Mouse (Mus musculus) liver, adult 2 months (tissue): Measurements from ENCODE around the gene Urad. TPM values are rescaled to one million over a fixed set of nuclear protein-coding genes. Genes with fewer than 3 reads are reported as not detected.
A peak's percentile ranks its signal among the peaks of the same experiment; 100 is the strongest.

Experiments used
- DNase-seq: peaks from one replicate; pipeline ENCODE4 v3.0.0-alpha.2; 2011; ENCODE audit warnings: low read depth, low spot score; ENCODE audit errors: extremely low read depth
- H3K27ac ChIP-seq: fragments of 200-500 bp; replicated peaks from 2 replicates; pipeline ENCODE4 v1.5.1; 2012; ENCODE audit warnings: low read depth, mild to moderate bottlenecking, control low read depth, inconsistent platforms, low read length; ENCODE audit not compliant: insufficient read depth
- H3K27me3 ChIP-seq: fragments of 200-500 bp; 2 replicates; pipeline ENCODE4 v1.6.1; 2012; ENCODE audit warnings: mild to moderate bottlenecking, moderate library complexity, low read length, inconsistent platforms; ENCODE audit not compliant: control insufficient read depth, insufficient read depth
- H3K36me3 ChIP-seq: fragments of 200-500 bp; 2 replicates; pipeline ENCODE4 v1.6.1; 2012; ENCODE audit warnings: low read length, inconsistent platforms; ENCODE audit not compliant: control insufficient read depth, insufficient read depth
- H3K4me1 ChIP-seq: fragments of 200-500 bp; 2 replicates; pipeline ENCODE4 v1.6.1; 2011; ENCODE audit warnings: low read length; ENCODE audit not compliant: control insufficient read depth, insufficient read depth
- H3K4me3 ChIP-seq: fragments of 200-500 bp; 2 replicates; pipeline ENCODE4 v1.5.1; 2011; ENCODE audit warnings: low read depth, mild to moderate bottlenecking, control low read depth, low read length, moderate library complexity; ENCODE audit not compliant: insufficient read depth
- H3K79me2 ChIP-seq: fragments of 200-500 bp; 2 replicates; pipeline ENCODE4 v1.6.1; 2012; ENCODE audit warnings: inconsistent platforms, mild to moderate bottlenecking, low read length, moderate library complexity; ENCODE audit not compliant: control insufficient read depth, insufficient read depth
- H3K9ac ChIP-seq: fragments of 200-500 bp; 2 replicates; pipeline ENCODE4 v1.6.1; 2012; ENCODE audit warnings: low read depth, mild to moderate bottlenecking, control low read depth, inconsistent platforms, low read length
- CTCF ChIP-seq: fragments of 200-500 bp; IDR thresholded peaks from 2 replicates; pipeline ENCODE4 v1.5.1; 2011; ENCODE audit warnings: low read depth, low read length, control low read depth
- POLR2A ChIP-seq: fragments of 200-500 bp; IDR thresholded peaks from 2 replicates; pipeline ENCODE4 v1.6.1; 2011; ENCODE audit warnings: low read length, control low read depth; ENCODE audit not compliant: insufficient read depth; ENCODE audit errors: extremely low read depth
- WGBS: fragments of 180-500 bp; shearing (Covaris S2); methylation state at CpG from one replicate; pipeline ENCODE4 v1.1.7; 2018; 5-methylcytosine and 5-hydroxymethylcytosine counted together
- polyA plus RNA-seq: library from polyadenylated mRNA; depleted of rRNA; stranded (reverse); fragments of >200 nt; gene quantifications from 2 replicates; pipeline ENCODE4 v1.2.3, GENCODE M21; 2012; rRNA removed
- total RNA-seq: library from RNA; depleted of rRNA; stranded (reverse); fragments of >200 nt; gene quantifications from 2 replicates; pipeline ENCODE4 v1.2.3, GENCODE M21; 2014; rRNA removed

Gene Urad
- total RNA-seq (106 and 128 TPM in 2 replicates), polyA plus RNA-seq (154 and 217 TPM in 2 replicates)

DNA sequence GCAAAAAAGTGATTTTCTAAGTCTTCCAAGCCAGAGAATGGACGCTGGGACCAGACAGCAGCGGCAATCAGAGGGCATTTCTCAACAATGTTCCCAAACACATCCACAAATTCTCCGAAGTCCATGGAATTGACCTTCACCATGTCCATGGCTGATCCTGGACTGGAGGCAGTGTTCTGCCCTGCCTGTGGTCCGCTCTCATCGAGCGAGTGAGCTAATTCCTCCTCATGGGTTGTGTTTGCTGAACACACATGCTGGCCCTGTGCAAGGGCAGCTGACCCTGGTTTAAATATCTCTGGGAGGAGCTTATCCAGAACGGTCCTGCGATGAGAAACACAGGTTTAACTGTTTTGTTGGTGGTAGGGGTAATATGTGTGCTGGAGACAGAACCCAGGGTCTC is at the start of gene Urad:
Gene Urad, minus strand, starts transcription at position 258 of the 400 bp plus-strand sequence.
- no peaks in the 10 kb centered on the region for H3K36me3 ChIP-seq
- TF ChIP-seq CTCF = no peak
- TF ChIP-seq POLR2A = peak; percentile 81
- peak within 1 kb of the TSS; percentile 94 for H3K27ac ChIP-seq
- peak; percentile 97 for DNase-seq
- H3K79me2 ChIP-seq = peaks cover 5% of the 10 kb centered on the region; the same call in 1 of the 2 replicates
- peak within 1 kb of the TSS; percentile 70 for H3K4me3 ChIP-seq
- WGBS = 17% methylated on average over 8 of the region's 8 CpGs
- H3K27me3 ChIP-seq = no peaks in the 10 kb centered on the region
- H3K9ac ChIP-seq = peak within 1 kb of the TSS; percentile 84
- peaks cover 12% of the 10 kb centered on the region for H3K4me1 ChIP-seq

DNA sequence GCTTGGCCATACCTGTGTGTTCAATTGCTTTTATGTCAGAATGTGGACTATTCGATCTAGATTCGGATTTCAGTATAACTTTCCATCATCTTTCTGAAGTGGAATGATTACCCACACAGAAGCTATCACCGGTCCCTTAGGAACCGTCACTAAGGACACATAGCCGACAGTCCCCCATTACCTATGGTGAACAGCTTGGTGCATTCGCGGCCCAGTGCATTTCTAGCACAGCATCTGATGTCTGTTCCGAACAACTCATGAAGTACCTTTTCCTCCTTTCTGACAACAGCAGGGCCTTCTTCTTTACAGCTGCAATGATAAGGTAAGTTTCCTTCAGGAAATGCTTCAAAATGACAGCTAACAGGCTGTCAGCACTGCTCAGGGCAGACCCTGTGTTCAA is 48.0 kb upstream of the Urad start:
- WGBS = 85% methylated on average over 8 of the region's 8 CpGs
- Histone ChIP-seq H3K9ac (no peak overlapping the region), H3K79me2 (no peaks in the 10 kb centered on the region), H3K27ac (no peak overlapping the region), H3K4me3 (no peak overlapping the region), H3K4me1 (no peaks in the 10 kb centered on the region), H3K27me3 (no peaks in the 10 kb centered on the region), H3K36me3 (no peaks in the 10 kb centered on the region)
- TF ChIP-seq POLR2A = no peak
- TF ChIP-seq CTCF = no peak
- DNase-seq = no peak

DNA sequence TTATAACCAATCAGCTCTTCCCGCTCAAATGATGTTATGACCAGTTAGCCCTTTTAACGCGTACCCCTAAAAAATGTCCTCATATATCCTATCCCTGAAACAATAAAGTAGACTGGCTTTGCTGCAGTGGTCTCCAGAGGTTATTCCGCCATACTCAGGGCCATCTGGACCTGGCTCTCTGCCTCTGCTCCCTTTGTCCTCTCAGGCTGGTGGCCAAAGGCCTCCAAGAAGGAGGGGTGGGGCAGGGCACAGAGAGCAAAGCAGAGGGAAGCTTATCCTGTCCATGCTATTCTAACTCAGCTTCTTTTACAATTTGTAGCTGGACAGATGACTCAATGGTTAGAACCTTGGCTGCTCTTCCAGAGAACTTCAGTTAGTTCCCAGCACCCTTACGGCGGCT is 46.0 kb upstream of the Urad start:
- DNase-seq = no peak
- 93% methylated on average over 6 of the region's 6 CpGs for WGBS
- H3K27ac ChIP-seq = no peak overlapping the region
- no peak overlapping the region for H3K4me3 ChIP-seq
- no peaks in the 10 kb centered on the region for H3K36me3 ChIP-seq
- no peak for TF ChIP-seq POLR2A
- no peak for TF ChIP-seq CTCF
- H3K9ac ChIP-seq = no peak overlapping the region
- no peaks in the 10 kb centered on the region for H3K79me2 ChIP-seq
- H3K4me1 ChIP-seq = no peaks in the 10 kb centered on the region
- no peaks in the 10 kb centered on the region for H3K27me3 ChIP-seq

DNA sequence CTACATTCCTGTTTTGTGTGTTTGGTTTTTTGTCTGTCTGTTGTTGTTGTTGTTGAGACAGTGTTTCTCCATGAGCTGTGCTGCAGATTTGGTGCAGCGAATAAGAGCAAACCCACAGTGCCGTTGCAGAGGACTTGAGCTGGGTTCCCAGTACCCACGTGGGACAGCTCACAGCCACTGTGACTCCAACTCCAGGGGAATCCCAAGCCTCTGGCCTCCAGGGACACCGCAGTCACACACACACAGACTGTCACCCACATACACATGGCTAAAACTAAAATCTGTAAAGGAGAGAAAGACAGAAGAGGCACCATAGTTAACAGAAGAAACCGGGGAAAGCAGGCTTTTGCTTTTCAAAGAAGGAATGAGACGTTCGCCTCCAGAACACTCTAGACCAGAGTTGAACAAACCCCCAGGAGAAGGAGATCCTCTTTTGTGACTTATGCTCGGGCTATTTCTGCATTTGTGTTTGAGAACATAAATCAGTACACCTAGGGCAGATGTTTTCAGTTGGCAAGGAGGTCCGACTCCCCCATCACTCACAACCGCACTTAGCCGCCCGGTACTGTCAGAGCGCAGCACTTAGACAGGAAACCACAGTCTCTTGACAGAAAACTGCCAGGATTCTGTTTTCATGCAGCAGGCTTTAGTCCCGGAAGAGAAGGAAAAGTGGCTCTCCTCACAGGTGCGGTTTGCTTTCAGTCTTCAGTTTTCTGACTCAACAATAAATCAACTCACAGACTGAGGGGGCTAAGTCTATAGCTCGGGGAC is 43.9 kb upstream of the Urad start:
- WGBS = 71% methylated on average over 16 of the region's 16 CpGs
- no peaks in the 10 kb centered on the region for H3K79me2 ChIP-seq
- no peak overlapping the region for H3K4me3 ChIP-seq
- TF ChIP-seq POLR2A (no peak), CTCF (no peak)
- no peaks in the 10 kb centered on the region for H3K4me1 ChIP-seq
- no peaks in the 10 kb centered on the region for H3K36me3 ChIP-seq
- H3K9ac ChIP-seq = no peak overlapping the region
- H3K27ac ChIP-seq = no peak overlapping the region
- H3K27me3 ChIP-seq = no peaks in the 10 kb centered on the region
- no peak for DNase-seq

DNA sequence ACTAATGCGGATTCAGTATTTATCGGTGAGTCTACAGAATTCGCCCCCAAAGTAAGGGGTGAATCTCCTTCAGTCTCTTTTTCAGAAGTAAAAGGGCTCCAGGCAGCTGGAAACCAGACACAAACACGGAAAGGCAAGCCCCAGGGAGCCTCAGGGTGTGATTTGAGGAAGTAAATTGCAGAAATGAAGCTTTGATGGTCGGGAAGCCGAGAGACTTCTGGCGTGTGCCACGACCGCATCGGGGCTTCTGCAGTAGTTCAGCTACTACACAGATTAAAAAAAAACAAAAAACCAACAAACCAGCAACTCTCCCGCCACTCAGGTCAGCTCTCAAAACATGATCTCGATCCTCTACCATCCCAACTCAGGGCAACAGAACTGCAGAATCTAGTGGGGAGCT is 40.8 kb upstream of the Urad start:
- peak; percentile 4 for DNase-seq

DNA sequence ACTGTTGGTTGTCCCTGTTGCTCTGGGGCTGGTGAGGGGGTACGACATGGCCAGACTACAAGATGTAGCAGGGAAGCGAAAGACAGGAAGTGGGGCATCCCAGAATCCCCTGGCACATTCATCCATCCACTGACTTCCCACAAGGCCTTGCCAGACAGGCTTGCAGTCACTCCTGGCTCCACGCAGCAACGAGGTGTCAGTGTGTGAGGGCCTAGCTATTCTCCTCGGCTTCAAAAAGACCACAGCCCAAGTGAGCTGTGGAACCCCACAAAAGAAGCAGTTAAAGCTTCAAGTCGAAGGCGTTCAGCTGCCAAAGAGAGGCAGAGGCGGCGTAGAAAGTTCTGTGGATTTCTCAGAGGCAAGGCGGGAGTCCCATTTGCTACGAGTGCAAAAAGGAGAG is 36.2 kb upstream of the Urad start:
- H3K4me1 ChIP-seq = no peaks in the 10 kb centered on the region
- no peak overlapping the region for H3K9ac ChIP-seq
- H3K79me2 ChIP-seq = no peaks in the 10 kb centered on the region
- no peak for DNase-seq
- H3K4me3 ChIP-seq = no peak overlapping the region
- no peaks in the 10 kb centered on the region for H3K27me3 ChIP-seq
- H3K27ac ChIP-seq = no peak overlapping the region
- 89% methylated on average over 11 of the region's 11 CpGs for WGBS
- no peak for TF ChIP-seq CTCF
- no peak for TF ChIP-seq POLR2A
- no peaks in the 10 kb centered on the region for H3K36me3 ChIP-seq

More for the DNA sequence above, 40.8 kb upstream of the Urad start:
- H3K27me3 ChIP-seq = no peaks in the 10 kb centered on the region
- H3K4me3 ChIP-seq = no peak overlapping the region
- no peaks in the 10 kb centered on the region for H3K36me3 ChIP-seq
- H3K9ac ChIP-seq = no peak overlapping the region
- TF ChIP-seq POLR2A (no peak), CTCF (no peak)
- no peaks in the 10 kb centered on the region for H3K79me2 ChIP-seq
- no peaks in the 10 kb centered on the region for H3K4me1 ChIP-seq
- WGBS = 77% methylated on average over 12 of the region's 12 CpGs
- no peak overlapping the region for H3K27ac ChIP-seq
